Mouse (Mus musculus): Measurements from ENCODE around the gene Stoml3. TPM values are rescaled to one million over a fixed set of nuclear protein-coding genes. Genes with fewer than 3 reads are reported as not detected.

Gene Stoml3
- polyA plus RNA-seq, 1 experiment from 2014 or later: 0.19 TPM

GRCm38 (mm10) chr3:53552691-53553090, 64.2 kb downstream of the Stoml3 start:
- H3K27ac ChIP-seq (ENCODE audit: low read depth, low read length): no peak overlapping the region
- no peaks in the 10 kb centered on the region for H3K9me3 ChIP-seq (ENCODE audit: control insufficient read depth, low read length)
- no peak overlapping the region for H3K4me2 ChIP-seq (ENCODE audit: low read depth, low read length)
- WGBS: 75% methylated on average over 7 of the region's 7 CpGs
- H3K27me3 ChIP-seq (ENCODE audit: control insufficient read depth, insufficient read depth, low read length): no peaks in the 10 kb centered on the region
- H3K4me1 ChIP-seq (ENCODE audit: control insufficient read depth, insufficient read depth, low read length): no peaks in the 10 kb centered on the region
- no peaks in the 10 kb centered on the region for H3K36me3 ChIP-seq (ENCODE audit: control insufficient read depth, insufficient read depth, low read length)
- H3K4me3 ChIP-seq (ENCODE audit: low read depth, low read length): no peak overlapping the region
- H3K9ac ChIP-seq (replicated peaks; ENCODE audit: low read depth, low read length): no peak overlapping the region
- ATAC-seq (ENCODE audit: low read depth): no peak

GRCm38 (mm10) chr3:53555031-53555952, 66.8 kb downstream of the Stoml3 start:
- Histone ChIP-seq H3K4me2 (ENCODE audit: low read depth, low read length) (no peak overlapping the region), H3K4me3 (ENCODE audit: low read depth, low read length) (no peak overlapping the region), H3K9me3 (ENCODE audit: control insufficient read depth, low read length) (no peaks in the 10 kb centered on the region), H3K27me3 (ENCODE audit: control insufficient read depth, insufficient read depth, low read length) (no peaks in the 10 kb centered on the region), H3K36me3 (ENCODE audit: control insufficient read depth, insufficient read depth, low read length) (no peaks in the 10 kb centered on the region), H3K4me1 (ENCODE audit: control insufficient read depth, insufficient read depth, low read length) (no peaks in the 10 kb centered on the region), H3K9ac (replicated peaks; ENCODE audit: low read depth, low read length) (no peak overlapping the region), H3K27ac (ENCODE audit: low read depth, low read length) (no peak overlapping the region)
- ATAC-seq (ENCODE audit: low read depth): no peak
- WGBS: 74% methylated on average over 10 of the region's 10 CpGs

- WGBS: 70% methylated on average over 16 of the region's 16 CpGs
- Histone ChIP-seq H3K27me3 (ENCODE audit: control insufficient read depth, insufficient read depth, low read length) (no peaks in the 10 kb centered on the region), H3K9me3 (ENCODE audit: control insufficient read depth, low read length) (no peaks in the 10 kb centered on the region), H3K4me2 (ENCODE audit: low read depth, low read length) (no peak overlapping the region), H3K4me1 (ENCODE audit: control insufficient read depth, insufficient read depth, low read length) (no peaks in the 10 kb centered on the region), H3K4me3 (ENCODE audit: low read depth, low read length) (no peak overlapping the region), H3K36me3 (ENCODE audit: control insufficient read depth, insufficient read depth, low read length) (no peaks in the 10 kb centered on the region), H3K9ac (replicated peaks; ENCODE audit: low read depth, low read length) (no peak overlapping the region), H3K27ac (ENCODE audit: low read depth, low read length) (no peak overlapping the region)
- peak; percentile 73; the same call in 1 of the 2 replicates for ATAC-seq (ENCODE audit: low read depth)
Measured at GRCm38 (mm10) chr3:53557388-53558214, 69.1 kb downstream of the Stoml3 start.

Other genes with a start within 250 kb of the Stoml3 start
- 9.9 and 12.0 TPM in 2 replicates for gene Nhlrc3, start 25.3 kb upstream of the Stoml3 start, polyA plus RNA-seq (2014; fragmentation: Nextera tagmentation; extraction: Ambion mirVana)
- gene Proser1, start 25.0 kb upstream of the Stoml3 start, polyA plus RNA-seq (2014; fragmentation: Nextera tagmentation; extraction: Ambion mirVana): 19.4 and 23.9 TPM in 2 replicates
- 1.6 and 2.0 TPM in 2 replicates for gene Frem2, start 168.7 kb downstream of the Stoml3 start, polyA plus RNA-seq (2014; fragmentation: Nextera tagmentation; extraction: Ambion mirVana)

Measured in neural tube, embryonic 14.5 days (tissue).